Mouse (Mus musculus) megakaryocyte, embryonic 14.5 days (primary cell): ENCODE results near the gene Gm2115.

Source experiments
- FLI1 ChIP-seq: IDR thresholded peaks from 2 replicates; pipeline ENCODE4 v1.6.1; 2012; ENCODE audit warnings: low read length, inconsistent platforms, mixed read lengths
- GATA1 ChIP-seq: IDR thresholded peaks from 3 replicates; pipeline ENCODE4 v1.6.1; 2012; ENCODE audit warnings: mixed read lengths, low read length, inconsistent platforms, borderline replicate concordance

- no peak for TF ChIP-seq GATA1
- no peak for TF ChIP-seq FLI1
Measured at GRCm38 (mm10) chr7:84577034-84577433, 48.3 kb downstream of the Gm2115 start.
